Mouse (Mus musculus) liver, embryonic 14.5 days (tissue): ENCODE data around the gene Casq1.

Experiments
- CTCF ChIP-seq: IDR thresholded peaks from 2 replicates; pipeline ENCODE4 v1.5.1; 2016; ENCODE audit warnings: antibody characterized with exemption, low read depth, control low read depth
- EP300 ChIP-seq: IDR thresholded peaks from 2 replicates; pipeline ENCODE4 v1.6.1; 2016; ENCODE audit warnings: antibody characterized with exemption, low read depth

DNA sequence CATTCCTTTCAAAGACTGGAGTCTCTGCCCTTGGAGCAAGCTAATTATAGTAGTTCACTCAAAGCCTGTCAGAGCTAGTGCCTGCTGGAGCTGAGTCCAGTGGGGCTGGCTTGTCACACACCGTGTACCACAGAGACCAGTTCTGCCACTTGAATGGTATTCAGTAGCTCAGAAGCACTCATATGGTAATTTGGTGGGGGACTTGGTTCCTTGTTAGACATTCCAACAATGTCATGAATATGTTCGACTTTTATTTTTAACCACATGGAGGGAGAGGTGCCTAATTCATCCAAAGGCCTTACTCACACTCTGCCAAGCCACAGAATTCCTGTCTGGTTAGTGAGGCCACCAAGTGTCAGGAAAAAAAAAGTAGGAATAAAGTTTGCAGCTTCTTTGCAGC lies 22.7 kb upstream of the Casq1 start:
- TF ChIP-seq CTCF (no peak), EP300 (no peak)
